Mouse (Mus musculus): Measurements from ENCODE around the gene Synm. TPM values are rescaled to one million over a fixed set of nuclear protein-coding genes. Genes with fewer than 3 reads are reported as not detected.

Gene Synm
- 0.01 TPM in 1 of 2 replicates, not detected in the other for polyA plus RNA-seq (2012)

- H3K4me3 ChIP-seq (replicated peaks): peak within 1 kb of the TSS; percentile 47
- TF ChIP-seq TAL1 (IDR thresholded peaks at IDR 0.05; ENCODE audit: low read length): no peak
- TF ChIP-seq GATA1 (IDR thresholded peaks at IDR 0.05; ENCODE audit: low read length): no peak
- H3K27me3 ChIP-seq (ENCODE audit: control insufficient read depth): peaks cover 30% of the 10 kb centered on the region
- H3K36me3 ChIP-seq (ENCODE audit: control insufficient read depth): no peaks in the 10 kb centered on the region
- peaks cover 11% of the 10 kb centered on the region for H3K4me1 ChIP-seq (ENCODE audit: control insufficient read depth)
- no peaks in the 10 kb centered on the region for H3K9me3 ChIP-seq (ENCODE audit: control insufficient read depth, low read length)
These were observed at the start of gene Synm for GRCm38 (mm10) chr7:67759629-67759995. Gene Synm, minus strand, starts transcription at chr7:67759742.

- H3K4me1 ChIP-seq (ENCODE audit: control insufficient read depth): peaks cover 2% of the 10 kb centered on the region; the same call in 1 of the 2 replicates
- TF ChIP-seq TAL1 (IDR thresholded peaks at IDR 0.05; ENCODE audit: low read length) (no peak), GATA1 (IDR thresholded peaks at IDR 0.05; ENCODE audit: low read length) (no peak)
- H3K36me3 ChIP-seq (ENCODE audit: control insufficient read depth): no peaks in the 10 kb centered on the region
- peaks cover 3% of the 10 kb centered on the region; the same call in 1 of the 2 replicates for H3K27me3 ChIP-seq (ENCODE audit: control insufficient read depth)
- H3K9me3 ChIP-seq (ENCODE audit: control insufficient read depth, low read length): no peaks in the 10 kb centered on the region
- no peak overlapping the region for H3K4me3 ChIP-seq (replicated peaks)
These were observed 44.3 kb upstream of the Synm start for GRCm38 (mm10) chr7:67803857-67804215.

GRCm38 (mm10) chr7:67803015-67803856, 43.7 kb upstream of the Synm start:
- no peaks in the 10 kb centered on the region for H3K36me3 ChIP-seq (ENCODE audit: control insufficient read depth)
- H3K4me3 ChIP-seq (replicated peaks): no peak overlapping the region
- peaks cover 2% of the 10 kb centered on the region; the same call in 1 of the 2 replicates for H3K4me1 ChIP-seq (ENCODE audit: control insufficient read depth)
- TF ChIP-seq GATA1 (IDR thresholded peaks at IDR 0.05; ENCODE audit: low read length): no peak
- TF ChIP-seq TAL1 (IDR thresholded peaks at IDR 0.05; ENCODE audit: low read length): no peak
- H3K9me3 ChIP-seq (ENCODE audit: control insufficient read depth, low read length): no peaks in the 10 kb centered on the region
- H3K27me3 ChIP-seq (ENCODE audit: control insufficient read depth): peaks cover 3% of the 10 kb centered on the region; the same call in 1 of the 2 replicates

GRCm38 (mm10) chr7:67801022-67801421, 41.5 kb upstream of the Synm start:
- TF ChIP-seq GATA1 (IDR thresholded peaks at IDR 0.05; ENCODE audit: low read length) (no peak), TAL1 (IDR thresholded peaks at IDR 0.05; ENCODE audit: low read length) (no peak)
- Histone ChIP-seq H3K4me3 (replicated peaks) (no peak overlapping the region), H3K4me1 (ENCODE audit: control insufficient read depth) (peaks cover 2% of the 10 kb centered on the region; the same call in 1 of the 2 replicates), H3K36me3 (ENCODE audit: control insufficient read depth) (no peaks in the 10 kb centered on the region), H3K9me3 (ENCODE audit: control insufficient read depth, low read length) (no peaks in the 10 kb centered on the region), H3K27me3 (ENCODE audit: control insufficient read depth) (peaks cover 3% of the 10 kb centered on the region; the same call in 1 of the 2 replicates)

- no peaks in the 10 kb centered on the region for H3K36me3 ChIP-seq (ENCODE audit: control insufficient read depth)
- H3K4me1 ChIP-seq (ENCODE audit: control insufficient read depth): peaks cover 2% of the 10 kb centered on the region; the same call in 1 of the 2 replicates
- H3K4me3 ChIP-seq (replicated peaks): no peak overlapping the region
- peaks cover 3% of the 10 kb centered on the region; the same call in 1 of the 2 replicates for H3K27me3 ChIP-seq (ENCODE audit: control insufficient read depth)
- TF ChIP-seq TAL1 (IDR thresholded peaks at IDR 0.05; ENCODE audit: low read length) (no peak), GATA1 (IDR thresholded peaks at IDR 0.05; ENCODE audit: low read length) (no peak)
- H3K9me3 ChIP-seq (ENCODE audit: control insufficient read depth, low read length): no peaks in the 10 kb centered on the region
These were observed 41.0 kb upstream of the Synm start for GRCm38 (mm10) chr7:67800547-67800946.

GRCm38 (mm10) chr7:67798476-67798875, 38.9 kb upstream of the Synm start:
- H3K27me3 ChIP-seq (ENCODE audit: control insufficient read depth): no peaks in the 10 kb centered on the region; the same call in 1 of the 2 replicates
- no peaks in the 10 kb centered on the region for H3K4me1 ChIP-seq (ENCODE audit: control insufficient read depth)
- no peaks in the 10 kb centered on the region for H3K36me3 ChIP-seq (ENCODE audit: control insufficient read depth)
- H3K9me3 ChIP-seq (ENCODE audit: control insufficient read depth, low read length): no peaks in the 10 kb centered on the region
- TF ChIP-seq GATA1 (IDR thresholded peaks at IDR 0.05; ENCODE audit: low read length): no peak
- TF ChIP-seq TAL1 (IDR thresholded peaks at IDR 0.05; ENCODE audit: low read length): no peak
- H3K4me3 ChIP-seq (replicated peaks): no peak overlapping the region

- Histone ChIP-seq H3K4me1 (ENCODE audit: control insufficient read depth) (no peaks in the 10 kb centered on the region), H3K36me3 (ENCODE audit: control insufficient read depth) (no peaks in the 10 kb centered on the region), H3K4me3 (replicated peaks) (no peak overlapping the region), H3K27me3 (ENCODE audit: control insufficient read depth) (no peaks in the 10 kb centered on the region), H3K9me3 (ENCODE audit: control insufficient read depth, low read length) (no peaks in the 10 kb centered on the region)
- TF ChIP-seq GATA1 (IDR thresholded peaks at IDR 0.05; ENCODE audit: low read length): no peak
- TF ChIP-seq TAL1 (IDR thresholded peaks at IDR 0.05; ENCODE audit: low read length): no peak
These were observed 37.5 kb upstream of the Synm start for GRCm38 (mm10) chr7:67797065-67797464.

- Histone ChIP-seq H3K27me3 (ENCODE audit: control insufficient read depth) (no peaks in the 10 kb centered on the region), H3K36me3 (ENCODE audit: control insufficient read depth) (no peaks in the 10 kb centered on the region), H3K9me3 (ENCODE audit: control insufficient read depth, low read length) (no peaks in the 10 kb centered on the region), H3K4me1 (ENCODE audit: control insufficient read depth) (no peaks in the 10 kb centered on the region), H3K4me3 (replicated peaks) (no peak overlapping the region)
- TF ChIP-seq GATA1 (IDR thresholded peaks at IDR 0.05; ENCODE audit: low read length) (no peak), TAL1 (IDR thresholded peaks at IDR 0.05; ENCODE audit: low read length) (no peak)
These were observed 33.9 kb upstream of the Synm start for GRCm38 (mm10) chr7:67793449-67793848.

- Histone ChIP-seq H3K4me3 (replicated peaks) (no peak overlapping the region), H3K9me3 (ENCODE audit: control insufficient read depth, low read length) (no peaks in the 10 kb centered on the region)
- TF ChIP-seq TAL1 (IDR thresholded peaks at IDR 0.05; ENCODE audit: low read length) (no peak), GATA1 (IDR thresholded peaks at IDR 0.05; ENCODE audit: low read length) (no peak)
These were observed 31.7 kb upstream of the Synm start for GRCm38 (mm10) chr7:67791256-67791655.

More at GRCm38 (mm10) chr7:67791256-67791655, 31.7 kb upstream of the Synm start:
- no peaks in the 10 kb centered on the region for H3K27me3 ChIP-seq (ENCODE audit: control insufficient read depth)
- H3K36me3 ChIP-seq (ENCODE audit: control insufficient read depth): no peaks in the 10 kb centered on the region
- H3K4me1 ChIP-seq (ENCODE audit: control insufficient read depth): no peaks in the 10 kb centered on the region
